Mouse (Mus musculus): Measurements from ENCODE around the gene Med29. TPM values are rescaled to one million over a fixed set of nuclear protein-coding genes. Genes with fewer than 3 reads are reported as not detected.

Gene Med29
- polyA plus RNA-seq, 1 experiment from 2014 or later: 44.2 TPM

- WGBS: 3% methylated on average over 4 of the region's 4 CpGs
These were observed 6.0 kb downstream of the Med29 start for GRCm38 (mm10) chr7:28386462-28386861.

DNA sequence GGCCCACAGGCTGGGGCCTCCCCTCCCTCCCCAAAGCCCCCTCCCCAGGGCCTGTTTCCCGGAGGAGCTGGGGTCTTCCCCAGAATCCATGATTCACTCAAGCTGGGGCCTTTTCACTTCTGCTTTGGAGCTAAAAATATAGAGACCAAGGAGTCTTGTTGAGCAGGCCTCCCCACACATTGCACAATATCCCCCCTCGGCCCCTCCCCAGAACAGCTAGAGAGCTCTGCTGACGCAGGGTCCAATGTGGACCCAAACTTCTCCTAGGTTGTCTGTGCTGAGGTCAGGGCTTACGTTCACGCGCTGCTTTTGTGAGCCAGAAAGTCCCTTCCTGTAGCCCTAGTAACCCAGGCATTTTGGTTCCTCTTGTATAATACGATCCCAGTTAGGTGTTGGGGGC lies 6.5 kb downstream of the Med29 start:
- Histone ChIP-seq H3K4me2 (replicated peaks; ENCODE audit: low read depth) (no peak overlapping the region), H3K27me3 (replicated peaks; ENCODE audit: control insufficient read depth, insufficient read depth, low read length) (no peaks in the 10 kb centered on the region), H3K9me3 (ENCODE audit: control insufficient read depth) (no peaks in the 10 kb centered on the region), H3K36me3 (ENCODE audit: control insufficient read depth, insufficient read depth) (peaks cover 46% of the 10 kb centered on the region), H3K4me1 (replicated peaks; ENCODE audit: control insufficient read depth, insufficient read depth, low read length) (peaks cover 11% of the 10 kb centered on the region; the same call in 1 of the 2 replicates), H3K27ac (ENCODE audit: low read depth, low read length) (peak overlapping the region; percentile 57; the same call in 1 of the 2 replicates), H3K4me3 (ENCODE audit: low read depth, low read length) (no peak overlapping the region), H3K9ac (ENCODE audit: low read depth, low read length) (no peak overlapping the region)
- ATAC-seq: no peak
- 76% methylated on average over 7 of the region's 7 CpGs for WGBS
- TF ChIP-seq CTCF (IDR thresholded peaks at IDR 0.05; ENCODE audit: low read depth): no peak

More at GRCm38 (mm10) chr7:28386462-28386861, 6.0 kb downstream of the Med29 start:
- Histone ChIP-seq H3K27me3 (replicated peaks; ENCODE audit: control insufficient read depth, insufficient read depth, low read length) (no peaks in the 10 kb centered on the region), H3K9me3 (ENCODE audit: control insufficient read depth) (no peaks in the 10 kb centered on the region), H3K4me3 (ENCODE audit: low read depth, low read length) (no peak overlapping the region), H3K36me3 (ENCODE audit: control insufficient read depth, insufficient read depth) (peaks cover 46% of the 10 kb centered on the region), H3K27ac (ENCODE audit: low read depth, low read length) (peak overlapping the region; percentile 57; the same call in 1 of the 2 replicates), H3K4me1 (replicated peaks; ENCODE audit: control insufficient read depth, insufficient read depth, low read length) (peaks cover 11% of the 10 kb centered on the region; the same call in 1 of the 2 replicates), H3K9ac (ENCODE audit: low read depth, low read length) (no peak overlapping the region), H3K4me2 (replicated peaks; ENCODE audit: low read depth) (no peak overlapping the region)
- peak; percentile 96 for TF ChIP-seq CTCF (IDR thresholded peaks at IDR 0.05; ENCODE audit: low read depth)
- ATAC-seq: no peak

DNA sequence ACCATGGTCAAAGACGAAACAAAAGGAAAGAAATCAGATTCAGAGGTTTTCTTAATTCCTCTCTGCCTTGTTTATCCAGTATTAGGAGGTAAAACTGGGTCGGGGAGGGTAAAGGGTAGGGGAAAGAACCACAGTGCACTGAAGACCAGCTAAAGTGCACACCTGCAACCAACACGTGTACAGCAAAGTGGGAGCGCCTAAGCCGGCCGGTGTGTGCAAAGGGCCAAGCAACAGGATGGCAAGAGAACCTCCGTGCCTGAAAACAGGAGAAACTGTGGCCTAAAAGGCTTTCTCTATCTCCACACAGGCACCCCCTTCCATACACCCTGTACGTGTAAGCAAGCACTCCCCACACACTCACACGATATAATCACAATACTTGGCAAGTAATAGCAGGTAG lies 7.3 kb downstream of the Med29 start:
- TF ChIP-seq CTCF (IDR thresholded peaks at IDR 0.05; ENCODE audit: low read depth): no peak
- 89% methylated on average over 9 of the region's 9 CpGs for WGBS

DNA sequence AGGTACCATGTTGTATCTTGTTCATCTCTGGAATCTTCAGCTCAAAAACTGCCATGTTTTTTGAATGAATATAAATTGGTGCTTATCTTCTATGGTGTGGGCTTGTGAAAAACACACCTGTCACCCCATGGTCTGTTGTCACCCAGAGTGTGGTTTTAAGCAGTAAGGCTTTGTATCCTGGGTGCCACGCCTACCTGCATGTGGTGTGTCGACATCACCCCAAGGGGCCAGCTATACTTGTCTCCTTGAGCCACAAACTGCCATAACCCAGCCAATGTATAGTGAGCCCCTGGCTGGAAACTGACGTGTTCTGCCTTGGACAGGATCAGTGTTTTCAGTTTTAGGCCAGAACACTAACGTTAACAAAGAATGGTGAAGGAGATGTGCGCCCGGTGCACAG lies 8.3 kb downstream of the Med29 start:
- 66% methylated on average over 6 of the region's 6 CpGs for WGBS
- Histone ChIP-seq H3K36me3 (ENCODE audit: control insufficient read depth, insufficient read depth) (peaks cover 33% of the 10 kb centered on the region; the same call in 1 of the 2 replicates), H3K4me1 (replicated peaks; ENCODE audit: control insufficient read depth, insufficient read depth, low read length) (peaks cover 19% of the 10 kb centered on the region), H3K27ac (ENCODE audit: low read depth, low read length) (peak overlapping the region; percentile 100), H3K9me3 (ENCODE audit: control insufficient read depth) (no peaks in the 10 kb centered on the region), H3K9ac (ENCODE audit: low read depth, low read length) (no peak overlapping the region), H3K4me2 (replicated peaks; ENCODE audit: low read depth) (no peak overlapping the region), H3K4me3 (ENCODE audit: low read depth, low read length) (no peak overlapping the region), H3K27me3 (replicated peaks; ENCODE audit: control insufficient read depth, insufficient read depth, low read length) (no peaks in the 10 kb centered on the region)
- ATAC-seq: no peak
- TF ChIP-seq CTCF (IDR thresholded peaks at IDR 0.05; ENCODE audit: low read depth): no peak

More for the DNA sequence above, 7.3 kb downstream of the Med29 start:
- no peak for ATAC-seq
- no peak overlapping the region for H3K4me3 ChIP-seq (ENCODE audit: low read depth, low read length)
- H3K9ac ChIP-seq (ENCODE audit: low read depth, low read length): no peak overlapping the region
- no peaks in the 10 kb centered on the region for H3K27me3 ChIP-seq (replicated peaks; ENCODE audit: control insufficient read depth, insufficient read depth, low read length)
- peak overlapping the region; percentile 50 for H3K27ac ChIP-seq (ENCODE audit: low read depth, low read length)
- H3K4me1 ChIP-seq (replicated peaks; ENCODE audit: control insufficient read depth, insufficient read depth, low read length): peaks cover 19% of the 10 kb centered on the region
- H3K9me3 ChIP-seq (ENCODE audit: control insufficient read depth): no peaks in the 10 kb centered on the region
- no peak overlapping the region for H3K4me2 ChIP-seq (replicated peaks; ENCODE audit: low read depth)
- H3K36me3 ChIP-seq (ENCODE audit: control insufficient read depth, insufficient read depth): peaks cover 40% of the 10 kb centered on the region; the same call in 1 of the 2 replicates

- 66% methylated on average over 4 of the region's 4 CpGs for WGBS
- Histone ChIP-seq H3K27ac (ENCODE audit: low read depth, low read length) (peak overlapping the region; percentile 100), H3K36me3 (ENCODE audit: control insufficient read depth, insufficient read depth) (peaks cover 28% of the 10 kb centered on the region; the same call in 1 of the 2 replicates), H3K9me3 (ENCODE audit: control insufficient read depth) (no peaks in the 10 kb centered on the region), H3K4me1 (replicated peaks; ENCODE audit: control insufficient read depth, insufficient read depth, low read length) (peaks cover 19% of the 10 kb centered on the region), H3K4me2 (replicated peaks; ENCODE audit: low read depth) (0 out of 2 replicates have a peak overlapping the region, but pooled peaks have one; percentile 3), H3K9ac (ENCODE audit: low read depth, low read length) (peak overlapping the region; percentile 17; the same call in 1 of the 2 replicates), H3K27me3 (replicated peaks; ENCODE audit: control insufficient read depth, insufficient read depth, low read length) (no peaks in the 10 kb centered on the region), H3K4me3 (ENCODE audit: low read depth, low read length) (no peak overlapping the region)
- ATAC-seq: no peak
- no peak for TF ChIP-seq CTCF (IDR thresholded peaks at IDR 0.05; ENCODE audit: low read depth)
These were observed 8.9 kb downstream of the Med29 start for GRCm38 (mm10) chr7:28383606-28384005.

- WGBS: 27% methylated on average over 11 of the region's 11 CpGs
These were observed 9.5 kb downstream of the Med29 start for GRCm38 (mm10) chr7:28382981-28383396.

More at GRCm38 (mm10) chr7:28382981-28383396, 9.5 kb downstream of the Med29 start:
- H3K4me1 ChIP-seq (replicated peaks; ENCODE audit: control insufficient read depth, insufficient read depth, low read length): peaks cover 19% of the 10 kb centered on the region
- no peak for TF ChIP-seq CTCF (IDR thresholded peaks at IDR 0.05; ENCODE audit: low read depth)
- peaks cover 24% of the 10 kb centered on the region for H3K36me3 ChIP-seq (ENCODE audit: control insufficient read depth, insufficient read depth)
- H3K9me3 ChIP-seq (ENCODE audit: control insufficient read depth): no peaks in the 10 kb centered on the region
- ATAC-seq: peak; percentile 82
- H3K4me2 ChIP-seq (replicated peaks; ENCODE audit: low read depth): peak overlapping the region; percentile 89
- H3K4me3 ChIP-seq (ENCODE audit: low read depth, low read length): no peak overlapping the region
- H3K9ac ChIP-seq (ENCODE audit: low read depth, low read length): peak overlapping the region; percentile 79; the same call in 1 of the 2 replicates
- H3K27me3 ChIP-seq (replicated peaks; ENCODE audit: control insufficient read depth, insufficient read depth, low read length): no peaks in the 10 kb centered on the region
- peak overlapping the region; percentile 100 for H3K27ac ChIP-seq (ENCODE audit: low read depth, low read length)

Measured in intestine, postnatal 0 days (tissue).